Mouse (Mus musculus): Measurements from ENCODE around the gene Cntrob. TPM values are rescaled to one million over a fixed set of nuclear protein-coding genes. Genes with fewer than 3 reads are reported as not detected.
"Not testable (repeated sequence)": the region's sequence is repeated elsewhere in the genome, so short reads cannot be mapped to it uniquely, and the experiment has no call there.

The Cntrob gene
- polyA plus RNA-seq, 1 experiment from 2014 or later, result 17.3 TPM

DNA sequence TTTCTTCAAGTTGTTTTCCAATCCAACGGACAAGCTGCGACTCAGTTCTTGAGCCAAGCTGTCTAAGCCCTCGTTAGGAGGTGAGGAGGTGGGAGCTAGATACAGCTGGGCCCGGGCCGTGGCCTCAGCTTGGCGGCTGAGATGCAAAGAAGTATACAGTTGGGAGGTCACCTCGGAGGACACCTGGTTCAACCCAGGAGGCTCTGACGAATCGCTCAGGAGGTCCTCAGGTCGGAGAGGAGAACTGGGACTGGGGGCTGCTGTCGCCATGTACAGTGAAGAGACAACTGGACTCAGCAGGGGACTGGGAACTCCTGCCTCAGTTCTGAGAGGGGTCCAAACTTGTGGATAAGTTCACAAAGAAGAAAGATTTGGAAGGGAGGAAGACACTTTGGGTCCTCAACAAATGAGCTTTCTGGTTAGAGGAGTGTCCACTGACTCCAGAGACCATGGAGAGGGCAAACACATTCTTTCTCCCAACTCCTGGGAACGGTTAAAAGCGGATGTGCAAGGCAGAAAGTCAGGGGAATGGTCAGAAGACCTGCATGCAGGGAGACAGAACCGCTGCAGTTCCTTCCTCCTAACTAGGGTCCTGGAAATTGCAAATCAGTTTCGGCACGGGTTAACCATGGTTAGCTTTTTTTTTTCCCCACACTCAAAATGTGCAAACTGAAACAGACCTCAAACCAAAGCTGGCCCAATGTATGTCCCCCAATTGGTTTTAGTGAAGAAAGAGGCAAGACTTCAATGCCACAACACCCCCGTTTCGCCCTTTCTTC is 693 bp downstream of the Cntrob start:
- Histone ChIP-seq H3K27me3 (peaks cover 7% of the 10 kb centered on the region; the same call in 1 of the 2 replicates), H3K9ac (peak overlapping the region; percentile 78), H3K4me3 (peak overlapping the region; percentile 56), H3K36me3 (peaks cover 11% of the 10 kb centered on the region), H3K27ac (replicated peaks) (peak overlapping the region; percentile 84), H3K9me3 (no peaks in the 10 kb centered on the region), H3K4me1 (replicated peaks) (peaks cover 51% of the 10 kb centered on the region), H3K4me2 (peak overlapping the region; percentile 84)
- ATAC-seq (ENCODE audit: low FRiP score, low read depth), result no peak
- 24% methylated on average over 18 of the region's 18 CpGs for WGBS

DNA sequence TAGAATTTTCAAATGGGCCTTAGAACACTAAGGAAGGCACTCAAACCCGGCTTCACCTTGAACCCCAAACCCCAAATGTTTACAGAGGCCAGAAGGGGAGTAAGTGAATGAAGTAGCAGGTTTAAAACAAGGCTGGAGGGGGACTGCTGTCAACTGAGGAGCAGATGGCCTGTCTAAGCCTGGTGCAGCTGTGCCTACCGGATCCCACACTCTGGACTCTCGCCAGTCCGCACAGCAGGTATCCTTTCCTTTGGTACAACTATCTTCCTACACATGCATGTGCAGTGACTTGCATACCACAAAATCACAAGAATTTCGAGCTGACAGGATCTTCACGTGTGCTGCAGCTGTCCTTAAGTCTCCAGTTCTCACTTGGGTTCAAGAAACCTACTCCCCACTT is 1.6 kb downstream of the Cntrob start:
- Histone ChIP-seq H3K9ac (peak overlapping the region; percentile 78), H3K4me3 (peak overlapping the region; percentile 56), H3K27me3 (peaks cover 1% of the 10 kb centered on the region; the same call in 1 of the 2 replicates), H3K27ac (replicated peaks) (0 out of 2 replicates have a peak overlapping the region, but pooled peaks have one; percentile 10), H3K36me3 (peaks cover 16% of the 10 kb centered on the region), H3K9me3 (no peaks in the 10 kb centered on the region), H3K4me1 (replicated peaks) (peaks cover 47% of the 10 kb centered on the region), H3K4me2 (peak overlapping the region; percentile 84)
- 60% methylated on average over 6 of the region's 6 CpGs for WGBS
- ATAC-seq (ENCODE audit: low FRiP score, low read depth), result no peak

DNA sequence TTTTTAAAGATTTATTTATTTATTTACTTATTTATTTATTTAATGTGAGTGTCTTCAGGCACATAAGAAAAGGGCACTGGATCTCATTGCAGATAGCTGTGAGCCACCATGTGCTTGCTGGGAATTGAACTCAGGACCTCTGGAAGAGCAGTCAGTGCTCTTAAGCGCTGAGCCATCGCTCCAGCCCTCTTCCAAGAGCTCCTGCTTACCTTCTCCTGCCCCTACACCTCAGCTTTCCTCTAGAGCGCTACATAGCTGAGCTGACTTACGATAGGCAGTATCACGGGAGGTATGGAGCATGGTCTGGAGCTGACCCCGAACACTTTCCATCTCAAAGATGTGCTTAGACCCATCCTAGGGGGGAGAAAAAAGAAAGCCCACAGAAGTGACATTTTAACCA is 2.0 kb downstream of the Cntrob start:
- Histone ChIP-seq H3K4me3 (peak overlapping the region; percentile 56; the same call in 1 of the 2 replicates), H3K9me3 (no peaks in the 10 kb centered on the region), H3K27ac (replicated peaks) (0 out of 2 replicates have a peak overlapping the region, but pooled peaks have one; percentile 10), H3K27me3 (no peaks in the 10 kb centered on the region), H3K4me1 (replicated peaks) (peaks cover 42% of the 10 kb centered on the region), H3K36me3 (peaks cover 16% of the 10 kb centered on the region), H3K4me2 (peak overlapping the region; percentile 84), H3K9ac (peak overlapping the region; percentile 78; the same call in 1 of the 2 replicates)
- no peak for ATAC-seq (ENCODE audit: low FRiP score, low read depth)
- WGBS, result 83% methylated on average over 6 of the region's 6 CpGs

DNA sequence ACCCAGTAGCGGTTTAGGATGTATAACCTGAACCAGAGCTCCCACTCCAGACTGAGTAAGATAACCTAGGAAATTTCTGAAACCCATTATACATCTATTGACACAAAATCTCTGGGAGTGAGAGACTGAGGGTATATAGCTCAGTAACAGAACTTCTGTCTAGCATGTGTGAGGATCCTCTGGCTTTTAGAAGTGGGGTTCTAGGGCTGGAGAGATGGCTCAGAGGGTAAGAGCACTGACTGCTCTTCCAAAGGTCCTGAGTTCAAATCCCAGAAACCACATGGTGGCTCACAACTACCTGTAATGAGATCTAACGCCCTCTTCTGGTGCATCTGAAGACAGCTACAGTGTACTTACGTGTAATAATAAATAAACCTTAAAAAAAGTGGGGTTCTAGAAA is 5.6 kb downstream of the Cntrob start:
- H3K4me1 ChIP-seq (replicated peaks), result peaks cover 15% of the 10 kb centered on the region
- WGBS, result 87% methylated on average over 3 of the region's 3 CpGs

DNA sequence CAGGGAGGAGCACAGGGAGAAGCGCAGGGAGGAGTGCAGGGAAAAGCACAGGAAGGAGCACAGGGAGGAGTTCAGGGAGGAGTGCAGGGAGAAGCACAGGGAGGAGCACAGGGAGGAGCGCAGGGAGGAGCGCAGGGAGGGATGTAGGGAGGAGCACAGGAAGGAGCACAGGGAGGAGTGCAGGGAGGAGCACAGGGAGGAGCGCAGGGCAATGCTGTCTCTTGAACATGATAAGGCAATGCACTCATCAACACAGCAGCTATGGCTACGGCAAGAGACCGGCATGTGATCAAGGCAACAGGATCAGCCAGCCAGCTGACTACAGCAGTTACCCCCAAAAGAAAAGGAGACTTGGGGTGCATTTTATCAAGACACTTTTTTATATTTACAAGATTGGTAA is 7.2 kb downstream of the Cntrob start:
- Histone ChIP-seq H3K4me3 (no peak overlapping the region), H3K9ac (no peak overlapping the region), H3K9me3 (no peaks in the 10 kb centered on the region), H3K27me3 (no peaks in the 10 kb centered on the region), H3K36me3 (peaks cover 40% of the 10 kb centered on the region), H3K27ac (replicated peaks) (no peak overlapping the region), H3K4me2 (no peak overlapping the region), H3K4me1 (replicated peaks) (peaks cover 4% of the 10 kb centered on the region)
- 96% methylated on average over 6 of the region's 6 CpGs for WGBS
- ATAC-seq (ENCODE audit: low FRiP score, low read depth), result no peak

More for the DNA sequence above, 5.6 kb downstream of the Cntrob start:
- not testable (repeated sequence) for H3K9ac ChIP-seq; H3K9me3 ChIP-seq; ATAC-seq (ENCODE audit: low FRiP score, low read depth); H3K27me3 ChIP-seq; H3K4me3 ChIP-seq; H3K4me2 ChIP-seq; H3K27ac ChIP-seq (replicated peaks)
- peaks cover 29% of the 10 kb centered on the region for H3K36me3 ChIP-seq

DNA sequence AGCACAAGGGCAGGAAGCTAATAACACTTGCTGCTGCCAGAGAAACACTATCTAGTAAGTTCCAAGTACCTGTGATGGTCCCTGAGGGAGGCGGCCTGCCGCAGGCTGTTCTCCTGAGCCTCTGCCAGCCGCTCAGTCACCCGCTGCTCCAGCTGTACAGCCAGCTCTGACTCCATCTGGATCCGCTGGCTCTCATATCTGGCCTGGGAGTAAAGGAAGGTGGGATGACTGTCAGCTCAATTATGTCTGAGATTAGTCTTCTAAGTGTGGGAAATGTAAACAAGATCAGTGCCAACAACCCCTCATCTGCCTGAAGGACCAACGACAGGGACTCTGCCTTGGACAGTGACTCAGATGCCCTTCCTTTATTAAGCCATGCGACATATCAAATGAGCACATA is 12.3 kb downstream of the Cntrob start:
- Histone ChIP-seq H3K27ac (replicated peaks) (no peak overlapping the region), H3K27me3 (no peaks in the 10 kb centered on the region), H3K4me1 (replicated peaks) (peaks cover 4% of the 10 kb centered on the region), H3K4me2 (no peak overlapping the region), H3K9me3 (no peaks in the 10 kb centered on the region), H3K4me3 (no peak overlapping the region), H3K9ac (no peak overlapping the region), H3K36me3 (peaks cover 67% of the 10 kb centered on the region)
- WGBS, result 58% methylated on average over 7 of the region's 7 CpGs
- ATAC-seq (ENCODE audit: low FRiP score, low read depth), result no peak

DNA sequence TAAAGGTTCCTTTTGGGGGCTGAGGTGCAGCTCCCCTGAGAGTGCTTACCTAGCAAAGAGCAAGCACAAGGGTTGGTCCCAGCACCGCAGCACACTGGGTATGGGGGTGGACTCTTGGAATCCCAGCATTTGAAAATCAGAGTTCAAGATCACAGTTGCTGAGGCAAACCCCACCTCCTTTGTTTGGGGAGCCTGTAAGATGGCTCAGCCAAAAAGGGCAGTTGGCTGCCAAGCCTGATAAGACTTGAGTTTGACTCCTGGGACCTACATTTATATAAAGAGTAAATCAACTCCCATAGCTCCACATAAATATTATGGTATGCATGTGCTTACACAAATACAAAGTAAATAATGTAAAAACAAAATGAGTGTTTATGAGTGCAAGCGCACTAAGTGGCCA is 17.5 kb downstream of the Cntrob start:
- Histone ChIP-seq H3K9ac (no peak overlapping the region), H3K36me3 (peaks cover 50% of the 10 kb centered on the region), H3K27ac (replicated peaks) (no peak overlapping the region), H3K27me3 (no peaks in the 10 kb centered on the region), H3K4me2 (no peak overlapping the region), H3K4me1 (replicated peaks) (no peaks in the 10 kb centered on the region), H3K4me3 (no peak overlapping the region), H3K9me3 (no peaks in the 10 kb centered on the region)
- no peak for ATAC-seq (ENCODE audit: low FRiP score, low read depth)
- WGBS, result 98% methylated on average over 2 of the region's 2 CpGs

DNA sequence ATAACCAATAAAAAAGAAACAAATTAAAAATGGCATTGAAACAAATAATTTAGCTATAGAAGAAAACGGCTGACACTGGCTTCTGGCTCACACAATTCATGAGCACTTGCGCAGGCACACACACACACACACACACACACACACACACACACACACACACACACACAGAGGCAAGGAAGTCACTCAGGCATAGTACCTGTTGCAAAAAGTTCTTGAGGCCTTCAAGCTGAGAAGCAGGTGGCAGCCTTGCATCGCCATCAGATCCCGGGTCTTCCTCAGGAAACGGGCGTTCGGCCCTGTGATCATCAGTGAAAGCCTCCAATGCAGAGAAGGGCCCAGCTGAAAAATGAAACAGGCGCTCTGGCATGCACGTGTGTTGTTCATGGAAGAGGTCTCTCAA is 18.3 kb downstream of the Cntrob start:
- Histone ChIP-seq H3K4me1 (replicated peaks) (no peaks in the 10 kb centered on the region), H3K36me3 (peaks cover 43% of the 10 kb centered on the region)

DNA sequence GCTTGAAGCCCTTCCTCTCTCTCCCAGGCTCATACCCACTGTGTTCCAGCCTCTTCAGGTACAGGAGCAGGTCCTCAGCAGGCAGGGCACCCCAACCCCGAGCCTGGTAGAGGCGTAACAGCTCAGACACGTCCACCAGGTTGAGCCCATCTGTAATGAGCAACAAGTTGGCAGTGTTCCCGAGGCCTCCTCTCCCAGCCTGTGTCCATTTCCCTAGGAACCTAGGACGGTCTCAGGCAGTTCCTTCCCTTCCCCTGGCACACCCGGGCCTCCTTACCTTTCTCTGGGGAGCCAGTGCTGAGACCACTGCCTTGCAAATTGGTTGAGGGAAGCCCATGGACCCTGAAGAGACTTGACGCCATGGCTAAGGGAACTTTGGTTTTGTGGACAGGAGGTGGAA is 20.8 kb downstream of the Cntrob start:
- Histone ChIP-seq H3K9me3 (no peaks in the 10 kb centered on the region), H3K4me2 (no peak overlapping the region), H3K4me1 (replicated peaks) (no peaks in the 10 kb centered on the region), H3K36me3 (peaks cover 33% of the 10 kb centered on the region), H3K27ac (replicated peaks) (no peak overlapping the region), H3K9ac (no peak overlapping the region), H3K27me3 (no peaks in the 10 kb centered on the region), H3K4me3 (no peak overlapping the region)
- 81% methylated on average over 7 of the region's 7 CpGs for WGBS
- no peak for ATAC-seq (ENCODE audit: low FRiP score, low read depth)

More for the DNA sequence above, 18.3 kb downstream of the Cntrob start:
- H3K9ac ChIP-seq, result no peak overlapping the region
- H3K9me3 ChIP-seq, result no peaks in the 10 kb centered on the region
- H3K27me3 ChIP-seq, result no peaks in the 10 kb centered on the region
- ATAC-seq (ENCODE audit: low FRiP score, low read depth), result no peak
- H3K4me2 ChIP-seq, result no peak overlapping the region
- H3K27ac ChIP-seq (replicated peaks), result no peak overlapping the region
- no peak overlapping the region for H3K4me3 ChIP-seq
- WGBS, result 93% methylated on average over 9 of the region's 9 CpGs

DNA sequence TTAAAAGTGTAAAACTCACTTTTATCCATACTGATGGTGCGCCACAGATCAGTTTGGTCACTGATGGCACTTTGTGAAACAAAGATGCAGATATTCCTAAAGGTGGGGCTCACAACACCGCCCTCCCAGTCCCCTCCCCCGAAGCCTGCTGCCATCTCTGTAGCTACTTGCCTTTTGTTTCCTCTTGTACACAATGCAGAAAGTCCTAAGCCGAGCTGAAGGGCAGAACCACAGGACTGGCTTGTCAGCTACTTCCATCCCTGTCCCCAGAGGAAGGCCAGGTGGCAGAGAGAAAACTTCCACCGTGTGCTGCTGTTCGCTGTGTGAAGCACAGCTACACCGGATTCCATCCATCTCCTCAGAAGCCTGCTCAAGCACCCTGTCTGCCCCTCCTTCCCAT is 25.3 kb downstream of the Cntrob start:
- ATAC-seq (ENCODE audit: low FRiP score, low read depth), result no peak
- Histone ChIP-seq H3K9ac (no peak overlapping the region), H3K4me3 (no peak overlapping the region), H3K27me3 (no peaks in the 10 kb centered on the region), H3K4me2 (no peak overlapping the region), H3K36me3 (peaks cover 12% of the 10 kb centered on the region), H3K27ac (replicated peaks) (no peak overlapping the region), H3K4me1 (replicated peaks) (no peaks in the 10 kb centered on the region), H3K9me3 (no peaks in the 10 kb centered on the region)
- WGBS, result 67% methylated on average over 7 of the region's 7 CpGs

DNA sequence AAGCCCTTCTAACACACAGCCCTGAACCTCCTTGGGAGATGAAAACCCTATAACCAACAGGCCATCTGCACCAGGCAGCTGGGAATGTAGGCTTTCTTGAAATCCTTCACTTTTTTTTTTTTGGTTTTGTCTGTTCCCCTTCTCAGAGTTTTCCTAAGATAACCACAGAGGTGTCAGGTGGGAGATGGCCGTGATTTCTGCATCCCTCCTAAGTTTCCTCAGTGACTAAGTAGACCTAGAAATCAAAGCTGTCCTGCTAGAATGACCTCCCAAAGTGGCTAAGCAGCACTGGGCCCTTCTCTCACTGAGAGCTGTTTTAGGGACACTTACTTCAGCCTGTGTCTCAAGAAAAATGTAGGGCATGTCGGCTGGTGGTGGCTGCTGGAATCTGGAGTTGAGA is 25.8 kb downstream of the Cntrob start:
- no peak overlapping the region for H3K4me2 ChIP-seq
- no peak for ATAC-seq (ENCODE audit: low FRiP score, low read depth)
- no peaks in the 10 kb centered on the region for H3K9me3 ChIP-seq
- H3K27ac ChIP-seq (replicated peaks), result no peak overlapping the region
- H3K4me1 ChIP-seq (replicated peaks), result no peaks in the 10 kb centered on the region
- no peak overlapping the region for H3K9ac ChIP-seq
- WGBS, result 92% methylated on average over 2 of the region's 2 CpGs
- no peaks in the 10 kb centered on the region for H3K27me3 ChIP-seq
- no peak overlapping the region for H3K4me3 ChIP-seq
- H3K36me3 ChIP-seq, result peaks cover 12% of the 10 kb centered on the region

DNA sequence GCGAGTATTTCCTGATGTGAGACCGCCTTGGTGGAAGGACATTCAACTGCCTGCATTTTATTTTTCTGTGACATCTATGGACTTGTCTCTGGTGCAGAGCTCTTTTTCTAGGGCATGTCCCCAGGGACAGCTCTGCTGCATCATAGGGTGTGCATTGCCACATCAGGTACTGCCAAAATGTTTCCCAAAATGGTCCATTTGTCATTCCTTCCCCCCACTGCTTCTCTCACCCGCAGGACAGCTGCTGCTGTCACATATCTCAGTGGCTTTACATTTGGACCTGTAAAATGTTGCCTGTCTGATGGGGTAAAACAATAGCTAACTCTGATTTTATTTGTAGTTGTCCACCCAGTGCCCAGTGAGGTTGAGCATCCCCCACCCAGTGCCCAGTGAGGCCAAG is 28.3 kb downstream of the Cntrob start:
- WGBS, result 92% methylated on average over 3 of the region's 3 CpGs
- H3K4me3 ChIP-seq, result no peak overlapping the region
- no peaks in the 10 kb centered on the region for H3K9me3 ChIP-seq
- H3K27ac ChIP-seq (replicated peaks), result no peak overlapping the region
- no peak overlapping the region for H3K4me2 ChIP-seq
- no peaks in the 10 kb centered on the region for H3K4me1 ChIP-seq (replicated peaks)
- no peak for ATAC-seq (ENCODE audit: low FRiP score, low read depth)
- H3K9ac ChIP-seq, result no peak overlapping the region
- peaks cover 12% of the 10 kb centered on the region for H3K36me3 ChIP-seq
- H3K27me3 ChIP-seq, result no peaks in the 10 kb centered on the region
